Mouse (Mus musculus): ENCODE results near the gene Smarce1.
"Not testable (repeated sequence)": the region's sequence is repeated elsewhere in the genome, so short reads cannot be mapped to it uniquely, and the experiment has no call there.

Smarce1 gene

GRCm38 (mm10) chr11:99230261-99231048 lies at the start of gene Smarce1:
Gene Smarce1 (minus strand): TSS chr11:99231017.
- peak; percentile 86 for DNase-seq (ENCODE audit: low read depth, low spot score)

GRCm38 (mm10) chr11:99279986-99280385 lies 49.2 kb upstream of the Smarce1 start:
- DNase-seq (ENCODE audit: low read depth, low spot score) = no peak

DNA sequence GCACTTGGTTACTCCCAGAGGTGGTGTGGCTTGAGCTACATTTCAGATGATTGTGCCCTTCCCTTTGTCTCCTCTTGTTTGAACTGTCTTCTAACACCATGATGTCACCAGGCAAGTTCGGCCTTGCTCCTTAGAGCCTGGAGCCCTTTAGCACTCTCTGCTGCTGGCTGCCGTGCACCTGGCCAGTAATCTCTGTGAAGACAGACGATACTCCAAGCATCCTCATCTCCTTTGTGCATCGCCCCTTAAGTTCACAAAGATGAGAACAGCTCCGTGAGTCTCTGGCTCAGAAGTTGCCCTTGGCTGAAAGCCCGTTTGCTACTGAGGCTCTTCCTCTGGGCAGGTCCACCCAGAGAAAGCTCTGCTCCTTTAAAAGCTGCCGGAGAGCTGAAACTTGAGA lies 46.0 kb upstream of the Smarce1 start:
- no peak for DNase-seq (ENCODE audit: low read depth, low spot score)

DNA sequence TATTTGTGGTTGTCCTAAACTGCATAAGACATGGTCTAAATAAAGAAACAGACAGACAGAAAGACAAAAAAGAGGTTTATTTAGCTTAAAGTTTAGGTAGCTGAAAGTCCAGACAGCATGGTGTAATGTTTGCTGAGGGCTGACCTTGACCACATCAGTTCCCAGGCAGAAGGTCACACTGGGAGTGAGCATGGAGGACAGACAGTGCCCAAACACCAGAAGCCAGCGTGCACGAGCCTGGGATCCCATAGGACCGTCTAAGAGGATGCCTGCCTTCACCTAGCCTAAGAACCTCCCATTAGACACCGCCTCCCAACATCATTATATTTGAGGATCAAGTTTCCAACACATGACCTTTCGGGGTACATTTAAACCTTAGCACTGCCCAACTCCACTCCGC lies 44.8 kb upstream of the Smarce1 start:
- no peak for DNase-seq (ENCODE audit: low read depth, low spot score)

GRCm38 (mm10) chr11:99272721-99273120 lies 41.9 kb upstream of the Smarce1 start:
- no peak for DNase-seq (ENCODE audit: low read depth, low spot score)

DNA sequence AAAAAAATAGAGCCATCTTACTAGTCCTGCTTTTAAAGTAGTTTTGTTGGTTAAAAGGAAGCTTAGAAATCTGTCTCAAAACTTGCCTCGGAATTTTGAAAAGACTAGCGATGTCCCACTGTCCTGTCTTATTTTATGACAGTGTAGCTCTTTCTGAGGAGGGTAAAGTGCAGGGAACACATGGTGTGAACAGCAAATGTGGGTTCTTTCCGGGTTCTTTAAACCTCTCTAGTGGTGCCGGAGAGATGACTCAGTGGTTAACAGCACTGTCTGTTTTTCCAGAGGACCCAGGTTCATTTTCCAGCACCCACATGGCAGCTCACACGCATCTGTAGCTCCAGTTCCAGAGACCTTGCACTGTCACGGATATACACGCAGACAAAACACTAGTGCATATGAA lies 38.4 kb upstream of the Smarce1 start:
- DNase-seq (ENCODE audit: low read depth, low spot score) = no peak

GRCm38 (mm10) chr11:99265796-99266195 lies 35.0 kb upstream of the Smarce1 start:
- peak; percentile 28 for DNase-seq (ENCODE audit: low read depth, low spot score)

DNA sequence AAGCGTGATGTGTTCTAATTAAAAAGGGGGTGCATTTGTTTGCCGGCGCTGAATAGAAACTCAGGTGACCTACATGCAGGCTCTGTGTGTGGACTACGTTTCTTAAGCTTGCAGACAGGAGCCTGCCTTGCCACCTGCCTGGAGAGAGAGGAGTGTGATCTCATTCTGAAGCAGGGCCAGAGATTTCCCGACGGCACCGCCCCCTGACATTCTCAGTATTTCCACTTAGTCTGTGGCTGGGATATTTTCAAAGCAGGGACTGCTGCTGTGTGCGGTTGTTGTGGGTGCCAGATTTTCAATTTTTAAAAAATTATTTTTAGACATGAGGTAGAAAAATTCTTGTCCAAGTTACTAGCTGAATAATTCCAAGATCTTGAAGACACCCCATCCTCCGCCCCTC lies 34.4 kb upstream of the Smarce1 start:
- DNase-seq (ENCODE audit: low read depth, low spot score) = no peak

DNA sequence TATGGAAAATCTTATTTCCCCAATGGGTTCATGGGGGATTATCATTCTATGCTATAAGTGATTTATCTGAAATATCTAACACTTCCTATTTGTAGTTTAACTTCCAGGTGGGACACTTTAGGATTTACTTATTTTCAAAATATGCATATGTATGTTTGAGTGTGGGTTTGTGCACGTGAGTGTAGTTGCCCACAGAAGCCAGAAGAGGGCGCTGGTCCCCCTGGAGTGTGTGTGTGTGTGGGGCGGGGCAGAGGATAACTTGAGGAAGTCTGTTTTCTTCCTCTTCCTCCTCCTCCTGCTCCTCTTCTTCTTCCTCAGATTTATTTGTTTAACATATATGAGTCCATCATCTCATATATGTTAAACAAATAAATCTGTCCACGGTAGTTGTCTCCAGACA lies 25.4 kb upstream of the Smarce1 start:
- peak; percentile 44 for DNase-seq (ENCODE audit: low read depth, low spot score)

DNA sequence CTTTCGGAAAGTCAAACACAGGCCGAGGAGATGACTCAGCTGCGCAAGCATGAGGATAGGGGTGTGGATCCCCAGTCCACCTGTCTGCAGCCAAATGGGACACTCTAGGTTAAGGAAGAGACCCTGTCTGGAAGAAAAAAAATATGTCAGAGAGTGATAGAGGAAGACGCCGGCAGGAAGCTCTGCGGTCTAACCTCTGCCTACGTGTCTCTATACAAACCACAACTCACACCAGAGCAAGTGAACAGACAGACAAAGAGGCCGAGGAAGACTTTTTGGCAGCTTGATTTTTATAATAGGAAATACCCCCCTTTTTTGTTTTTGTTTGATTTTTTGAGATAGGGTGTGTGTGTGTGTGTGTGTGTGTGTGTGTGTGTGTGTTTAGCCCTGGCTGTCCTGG lies 24.5 kb upstream of the Smarce1 start:
- no peak for DNase-seq (ENCODE audit: low read depth, low spot score)

GRCm38 (mm10) chr11:99253893-99254292 lies 23.1 kb upstream of the Smarce1 start:
- DNase-seq (ENCODE audit: low read depth, low spot score) = no peak

- DNase-seq (ENCODE audit: low read depth, low spot score) = no peak
Observed at GRCm38 (mm10) chr11:99252671-99253070, 21.9 kb upstream of the Smarce1 start.

DNA sequence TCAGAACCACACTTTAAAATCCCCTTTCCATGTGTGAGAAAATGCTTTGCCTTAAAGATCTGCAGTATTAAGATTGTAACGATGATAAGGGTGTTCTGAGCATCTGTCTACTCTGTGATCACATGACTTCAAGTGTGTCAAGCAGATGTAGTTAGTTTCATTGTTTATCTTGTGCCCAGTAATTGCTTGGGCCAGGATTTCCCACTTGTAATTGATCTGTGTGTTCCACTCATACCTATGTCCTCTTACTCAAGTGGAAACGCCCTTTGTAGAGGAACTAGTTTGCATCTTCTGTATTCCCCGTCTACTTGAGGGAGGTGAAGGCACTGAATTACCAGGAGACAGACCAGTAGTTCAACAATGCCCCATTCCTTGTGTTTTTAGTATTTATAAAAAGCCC lies 19.8 kb upstream of the Smarce1 start:
- DNase-seq (ENCODE audit: low read depth, low spot score) = no peak

GRCm38 (mm10) chr11:99250241-99250640 lies 19.4 kb upstream of the Smarce1 start:
- no peak for DNase-seq (ENCODE audit: low read depth, low spot score)

DNA sequence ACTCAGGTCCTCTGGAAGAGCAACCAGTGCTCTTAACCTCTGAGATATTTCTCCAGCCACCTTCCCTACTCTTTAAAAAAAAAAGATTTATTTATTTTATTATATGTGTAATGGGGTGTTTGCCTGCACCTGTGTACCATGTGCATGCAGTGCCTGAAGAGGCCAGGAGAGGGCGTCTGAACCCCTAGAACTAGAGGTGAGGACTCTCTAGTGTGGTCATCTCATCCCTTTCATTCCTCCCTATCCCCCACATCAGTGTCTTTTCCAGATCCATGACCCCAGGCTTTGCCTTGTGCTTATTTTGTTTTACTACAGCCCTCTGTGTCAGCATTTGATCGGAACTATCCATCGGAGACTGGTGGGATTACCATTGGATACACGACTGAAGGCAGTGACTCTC lies 18.3 kb upstream of the Smarce1 start:
- peak; percentile 52 for DNase-seq (ENCODE audit: low read depth, low spot score)

DNA sequence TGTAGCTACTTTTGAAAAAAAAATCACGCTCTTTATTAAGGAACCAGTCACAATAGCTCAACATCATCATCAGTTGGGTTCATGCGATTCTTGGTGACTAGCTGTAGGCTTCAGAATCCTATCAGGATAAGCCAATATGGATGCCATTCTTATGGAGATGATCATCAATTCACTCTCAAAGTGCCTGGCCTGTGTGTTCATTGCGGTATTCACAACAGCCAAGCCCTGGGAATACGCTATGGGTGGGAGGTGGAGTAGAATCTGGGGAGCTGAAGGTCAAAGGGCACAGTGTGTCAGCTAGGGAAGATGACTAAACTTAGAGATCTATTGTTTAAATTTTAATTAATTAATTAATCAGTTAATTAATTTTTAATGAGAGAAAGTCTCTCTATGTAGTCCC lies 17.1 kb upstream of the Smarce1 start:
- DNase-seq (ENCODE audit: low read depth, low spot score) = peak; percentile 54

DNA sequence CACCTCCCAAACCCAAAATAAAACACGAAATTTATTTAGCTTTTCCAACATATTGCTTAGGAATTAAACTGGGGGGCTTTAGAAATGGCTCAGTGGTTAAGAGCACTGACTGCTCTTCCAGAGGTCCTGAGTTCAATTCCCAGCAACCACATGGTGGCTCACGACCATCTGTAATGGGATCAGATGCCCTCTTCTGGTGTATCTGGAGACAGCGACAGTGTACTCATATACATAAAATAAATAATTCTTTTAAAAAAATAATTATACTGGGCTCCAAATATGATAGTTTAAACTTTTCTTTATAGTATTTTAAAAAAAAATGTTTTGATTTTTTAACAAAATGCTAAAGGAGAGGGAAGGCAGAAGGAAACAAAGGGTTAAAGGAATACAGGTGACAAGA lies 13.7 kb upstream of the Smarce1 start:
- not testable (repeated sequence) for DNase-seq (ENCODE audit: low read depth, low spot score)

- DNase-seq (ENCODE audit: low read depth, low spot score) = peak; percentile 77
Observed at GRCm38 (mm10) chr11:99243820-99244374, 13.1 kb upstream of the Smarce1 start, which contains the start of gene Krt222. Gene Krt222 (minus strand): TSS chr11:99244085.

- no peak for DNase-seq (ENCODE audit: low read depth, low spot score)
Observed at GRCm38 (mm10) chr11:99243200-99243819, 12.5 kb upstream of the Smarce1 start.

GRCm38 (mm10) chr11:99242056-99242455 lies 11.2 kb upstream of the Smarce1 start:
- no peak for DNase-seq (ENCODE audit: low read depth, low spot score)

GRCm38 (mm10) chr11:99238468-99238867 lies 7.7 kb upstream of the Smarce1 start:
- DNase-seq (ENCODE audit: low read depth, low spot score) = no peak

DNA sequence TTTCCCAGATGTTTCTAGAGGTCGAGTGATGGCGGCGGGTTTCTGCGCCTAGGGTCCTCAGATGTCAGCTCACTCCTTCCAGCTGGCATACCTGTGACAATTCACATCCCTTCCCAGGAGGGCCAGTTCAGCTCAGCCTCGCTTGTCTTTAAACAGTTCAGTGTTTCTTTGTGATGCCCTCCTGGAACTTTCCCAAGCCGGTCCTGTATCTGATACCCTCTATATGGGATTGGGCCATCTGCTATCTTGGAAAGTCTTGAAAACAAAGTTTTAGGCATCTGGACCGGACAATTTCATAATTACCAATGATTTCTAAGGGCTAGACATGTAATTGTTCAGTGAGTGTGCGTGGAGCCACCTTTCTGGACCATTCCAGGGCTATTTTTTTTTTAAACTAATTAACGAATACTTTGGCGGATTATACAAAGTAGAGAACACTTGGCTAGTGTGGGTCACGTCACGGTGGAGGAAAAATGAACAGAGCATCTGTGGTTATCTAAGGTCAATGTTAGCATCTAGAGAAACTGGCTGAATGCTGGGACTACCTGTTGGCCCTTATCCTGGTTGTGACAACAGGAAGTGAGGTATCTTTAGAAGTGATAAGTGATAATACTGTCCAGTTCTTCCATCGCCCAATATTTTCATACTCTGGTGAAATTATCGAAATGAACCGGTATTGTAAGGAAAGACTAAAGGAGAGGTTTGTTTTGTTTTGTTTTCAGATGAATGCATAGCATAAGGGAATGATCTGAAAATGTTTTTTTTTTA lies 416 bp upstream of the Smarce1 start:
- DNase-seq (ENCODE audit: low read depth, low spot score) = no peak
